Mouse (Mus musculus) T-helper 17 cell (primary cell): Measurements from ENCODE around the gene Mndal.
"Not testable (repeated sequence)": the region's sequence is repeated elsewhere in the genome, so short reads cannot be mapped to it uniquely, and the experiment has no call there.

Experiments
- in situ Hi-C, 2 experiments: fragments of 300-600 bp; cut with MboI, MseI; formaldehyde crosslinking; loops; 1 replicate in 1 of 2; 2 replicates in 1 of 2; pipeline ENCODE4 v1.15.1; 2025; ENCODE audit warnings: high pct_unique_total_duplicates in 2 of 2

Mndal gene

GRCm38 (mm10) chr1:173905885-173906284 is 36.4 kb downstream of the Mndal start:
- in situ Hi-C loops, result not testable (repeated sequence)

- in situ Hi-C loops, result loop anchor here (5.0 to 10.0 kb wide), 2 partner anchors 115 to 118 kb away; no protein-coding TSS in a partner anchor
Measured at GRCm38 (mm10) chr1:173889741-173890140, 52.5 kb downstream of the Mndal start.

GRCm38 (mm10) chr1:173887026-173887787 is 55.1 kb downstream of the Mndal start:
- in situ Hi-C loops, result loop anchor here (5.0 to 10.0 kb wide), 2 partner anchors 118 to 120 kb away; no protein-coding TSS in a partner anchor

GRCm38 (mm10) chr1:173880004-173880666 is 62.2 kb downstream of the Mndal start:
- in situ Hi-C loops, result loop anchor here in 1 of 2 experiments (10.0 kb wide), 1 partner anchor 125 kb away; no protein-coding TSS in a partner anchor

- in situ Hi-C loops, result loop anchor here in 1 of 2 experiments (10.0 kb wide), 1 partner anchor 55 kb away; no protein-coding TSS in a partner anchor
Measured at GRCm38 (mm10) chr1:173879225-173879987, 62.9 kb downstream of the Mndal start.

GRCm38 (mm10) chr1:173878264-173878663 is 64.0 kb downstream of the Mndal start:
- in situ Hi-C loops, result loop anchor here in 1 of 2 experiments (10.0 kb wide), 1 partner anchor 57 kb away; no protein-coding TSS in a partner anchor

- in situ Hi-C loops, result loop anchor here in 1 of 2 experiments (10.0 kb wide), 1 partner anchor 58 kb away; no protein-coding TSS in a partner anchor
Measured at GRCm38 (mm10) chr1:173877125-173877524, 65.2 kb downstream of the Mndal start.

- in situ Hi-C loops, result not testable (repeated sequence)
Measured at GRCm38 (mm10) chr1:173868586-173868985, 73.7 kb downstream of the Mndal start.

- in situ Hi-C loops, result no loop called here
Measured at GRCm38 (mm10) chr1:173866504-173866903, 75.8 kb downstream of the Mndal start.

- in situ Hi-C loops, result not testable (repeated sequence)
Measured at GRCm38 (mm10) chr1:173853711-173854110, 88.6 kb downstream of the Mndal start.

GRCm38 (mm10) chr1:173852853-173853252 is 89.4 kb downstream of the Mndal start:
- in situ Hi-C loops, result not testable (repeated sequence)

- in situ Hi-C loops, result not testable (repeated sequence)
Measured at GRCm38 (mm10) chr1:173846193-173846592, 96.1 kb downstream of the Mndal start.

- in situ Hi-C loops, result no loop called here
Measured at GRCm38 (mm10) chr1:173844754-173845153, 97.5 kb downstream of the Mndal start.

- in situ Hi-C loops, result loop anchor here in 1 of 2 experiments (25.0 kb wide), 1 partner anchor 641 kb away; no protein-coding TSS in a partner anchor
Measured at GRCm38 (mm10) chr1:173821481-173821803, 120.8 kb downstream of the Mndal start.

- in situ Hi-C loops, result loop anchor here in 1 of 2 experiments (25.0 kb wide), 1 partner anchor 641 kb away; no protein-coding TSS in a partner anchor
Measured at GRCm38 (mm10) chr1:173820794-173821480, 121.4 kb downstream of the Mndal start.

GRCm38 (mm10) chr1:173809294-173809693 is 133.0 kb downstream of the Mndal start:
- in situ Hi-C loops, result loop anchor here (5.0 to 25.0 kb wide), 2 partner anchors 138 to 653 kb away; no protein-coding TSS in a partner anchor

GRCm38 (mm10) chr1:173802689-173803281 is 139.5 kb downstream of the Mndal start:
- in situ Hi-C loops, result loop anchor here in 1 of 2 experiments (25.0 kb wide), 1 partner anchor 660 kb away; no protein-coding TSS in a partner anchor

- in situ Hi-C loops, result loop anchor here in 1 of 2 experiments (25.0 kb wide), 1 partner anchor 660 kb away; no protein-coding TSS in a partner anchor
Measured at GRCm38 (mm10) chr1:173802207-173802606, 140.1 kb downstream of the Mndal start.

- in situ Hi-C loops, result loop anchor here in 1 of 2 experiments (25.0 kb wide), 1 partner anchor 661 kb away; no protein-coding TSS in a partner anchor
Measured at GRCm38 (mm10) chr1:173801791-173802190, 140.5 kb downstream of the Mndal start.
